Mouse (Mus musculus) embryonic facial prominence, embryonic 11.5 days (tissue): ENCODE results near the gene Sulf2. TPM values are rescaled to one million over a fixed set of nuclear protein-coding genes. Genes with fewer than 3 reads are reported as not detected.

Source experiments
- ATAC-seq: fragments of 200-750 bp; cut with Nextera tagmentation; replicated peaks from 2 replicates; pipeline ENCODE4 v1.8.0; 2017; ENCODE audit warnings: low read depth; ENCODE audit not compliant: insufficient number of reproducible peaks, low FRiP score, low TSS enrichment
- DNase-seq: peaks from one replicate; pipeline ENCODE4 v3.0.0-alpha.2; 2015; ENCODE audit warnings: low spot score
- H3K27ac ChIP-seq: fragments of 300-500 bp; sonication (generic); replicated peaks from 2 replicates; pipeline ENCODE4 v1.5.1; 2014; ENCODE audit warnings: mild to moderate bottlenecking, low read depth, low read length, control low read depth
- H3K27me3 ChIP-seq: fragments of 300-500 bp; sonication (generic); 2 replicates; pipeline ENCODE4 v1.6.1; 2014; ENCODE audit warnings: mild to moderate bottlenecking, low read length, moderate library complexity, mixed read lengths; ENCODE audit not compliant: control insufficient read depth, insufficient read depth
- H3K36me3 ChIP-seq: fragments of 300-500 bp; sonication (generic); replicated peaks from 2 replicates; pipeline ENCODE4 v1.6.1; 2014; ENCODE audit warnings: low read depth, mild to moderate bottlenecking, low read length, moderate library complexity, mixed read lengths; ENCODE audit not compliant: control insufficient read depth, insufficient read depth
- H3K4me1 ChIP-seq: fragments of 300-500 bp; sonication (generic); 2 replicates; pipeline ENCODE4 v1.6.1; 2014; ENCODE audit warnings: low read length, mixed read lengths; ENCODE audit not compliant: control insufficient read depth, insufficient read depth
- H3K4me2 ChIP-seq: fragments of 300-500 bp; sonication (generic); 2 replicates; pipeline ENCODE4 v1.6.1; 2014; ENCODE audit warnings: low read depth, mild to moderate bottlenecking, control low read depth, low read length, moderate library complexity
- H3K4me3 ChIP-seq: fragments of 300-500 bp; sonication (generic); 2 replicates; pipeline ENCODE4 v1.5.1; 2014; ENCODE audit warnings: low read depth, low read length, control low read depth
- H3K9ac ChIP-seq: fragments of 300-500 bp; sonication (generic); replicated peaks from 2 replicates; pipeline ENCODE4 v1.6.1; 2014; ENCODE audit warnings: mild to moderate bottlenecking, control low read depth, low read length
- H3K9me3 ChIP-seq: fragments of 300-500 bp; sonication (generic); replicated peaks from 2 replicates; pipeline ENCODE4 v1.6.1; 2016; ENCODE audit warnings: mild to moderate bottlenecking, low read length, inconsistent platforms, mixed read lengths; ENCODE audit not compliant: control insufficient read depth
- WGBS: fragments of 180-500 bp; shearing (Covaris S2); extraction: QIAGEN DNeasy Blood & Tissue Kit; methylation state at CpG from one replicate; pipeline ENCODE4 v1.1.7; 2014; 5-methylcytosine and 5-hydroxymethylcytosine counted together
- polyA plus RNA-seq: library from polyadenylated mRNA; unstranded; fragments of >200 nt; fragmentation: Nextera tagmentation; extraction: Ambion mirVana; gene quantifications from 2 replicates; pipeline ENCODE4 v1.2.1, GENCODE M21; 2014

Gene Sulf2
- polyA plus RNA-seq, 1 experiment from 2014 or later: 168 TPM

- Histone ChIP-seq H3K9ac (no peak overlapping the region), H3K27ac (no peak overlapping the region), H3K4me3 (no peak overlapping the region), H3K4me1 (no peaks in the 10 kb centered on the region), H3K36me3 (peaks cover 9% of the 10 kb centered on the region), H3K4me2 (no peak overlapping the region), H3K9me3 (no peaks in the 10 kb centered on the region), H3K27me3 (no peaks in the 10 kb centered on the region)
- WGBS: 57% methylated on average over 17 of the region's 17 CpGs
- ATAC-seq (no peak), DNase-seq (peak; percentile 68)
These were observed 75.2 kb downstream of the Sulf2 start for GRCm38 (mm10) chr2:166079961-166080885.

GRCm38 (mm10) chr2:166079231-166079630, 76.2 kb downstream of the Sulf2 start:
- no peaks in the 10 kb centered on the region for H3K27me3 ChIP-seq
- H3K9ac ChIP-seq: no peak overlapping the region
- H3K27ac ChIP-seq: no peak overlapping the region
- H3K4me3 ChIP-seq: no peak overlapping the region
- DNase-seq (no peak), ATAC-seq (no peak)
- H3K4me2 ChIP-seq: no peak overlapping the region
- 92% methylated on average over 14 of the region's 14 CpGs for WGBS
- peaks cover 9% of the 10 kb centered on the region for H3K36me3 ChIP-seq
- H3K4me1 ChIP-seq: no peaks in the 10 kb centered on the region
- H3K9me3 ChIP-seq: no peaks in the 10 kb centered on the region

- Histone ChIP-seq H3K4me3 (no peak overlapping the region), H3K4me1 (no peaks in the 10 kb centered on the region), H3K27ac (no peak overlapping the region), H3K9me3 (no peaks in the 10 kb centered on the region), H3K36me3 (peaks cover 9% of the 10 kb centered on the region), H3K27me3 (no peaks in the 10 kb centered on the region), H3K4me2 (no peak overlapping the region), H3K9ac (no peak overlapping the region)
- WGBS: 93% methylated on average over 9 of the region's 9 CpGs
- DNase-seq (no peak), ATAC-seq (no peak)
These were observed 78.1 kb downstream of the Sulf2 start for GRCm38 (mm10) chr2:166077371-166077770.

GRCm38 (mm10) chr2:166074322-166074721, 81.1 kb downstream of the Sulf2 start:
- Histone ChIP-seq H3K4me1 (no peaks in the 10 kb centered on the region), H3K9ac (no peak overlapping the region), H3K27me3 (no peaks in the 10 kb centered on the region), H3K4me3 (no peak overlapping the region), H3K9me3 (no peaks in the 10 kb centered on the region), H3K27ac (no peak overlapping the region), H3K4me2 (no peak overlapping the region), H3K36me3 (peaks cover 13% of the 10 kb centered on the region)
- ATAC-seq (no peak), DNase-seq (no peak)
- 63% methylated on average over 6 of the region's 6 CpGs for WGBS

GRCm38 (mm10) chr2:166073082-166073481, 82.4 kb downstream of the Sulf2 start:
- H3K36me3 ChIP-seq: peaks cover 13% of the 10 kb centered on the region

GRCm38 (mm10) chr2:166071889-166072288, 83.6 kb downstream of the Sulf2 start:
- Histone ChIP-seq H3K4me3 (no peak overlapping the region), H3K36me3 (peaks cover 13% of the 10 kb centered on the region), H3K9me3 (no peaks in the 10 kb centered on the region), H3K27ac (no peak overlapping the region), H3K4me1 (no peaks in the 10 kb centered on the region), H3K4me2 (no peak overlapping the region), H3K9ac (no peak overlapping the region), H3K27me3 (no peaks in the 10 kb centered on the region)
- ATAC-seq: no peak
- no peak for DNase-seq
- WGBS: 78% methylated on average over 9 of the region's 9 CpGs

More at GRCm38 (mm10) chr2:166073082-166073481, 82.4 kb downstream of the Sulf2 start:
- 81% methylated on average over 10 of the region's 10 CpGs for WGBS
- no peak for DNase-seq
- Histone ChIP-seq H3K4me3 (no peak overlapping the region), H3K9ac (no peak overlapping the region), H3K27ac (no peak overlapping the region), H3K9me3 (no peaks in the 10 kb centered on the region), H3K4me2 (no peak overlapping the region), H3K4me1 (no peaks in the 10 kb centered on the region), H3K27me3 (no peaks in the 10 kb centered on the region)
- no peak for ATAC-seq

GRCm38 (mm10) chr2:166071481-166071880, 84.0 kb downstream of the Sulf2 start:
- WGBS: 91% methylated on average over 5 of the region's 5 CpGs
- no peak for ATAC-seq
- Histone ChIP-seq H3K27me3 (no peaks in the 10 kb centered on the region), H3K27ac (no peak overlapping the region), H3K4me2 (no peak overlapping the region), H3K9ac (no peak overlapping the region), H3K36me3 (peaks cover 13% of the 10 kb centered on the region), H3K4me1 (no peaks in the 10 kb centered on the region), H3K9me3 (no peaks in the 10 kb centered on the region), H3K4me3 (no peak overlapping the region)
- DNase-seq: no peak

GRCm38 (mm10) chr2:166069738-166070137, 85.7 kb downstream of the Sulf2 start:
- Histone ChIP-seq H3K4me2 (no peak overlapping the region), H3K36me3 (peaks cover 13% of the 10 kb centered on the region), H3K27ac (no peak overlapping the region), H3K4me1 (no peaks in the 10 kb centered on the region), H3K9ac (no peak overlapping the region), H3K9me3 (no peaks in the 10 kb centered on the region), H3K4me3 (no peak overlapping the region), H3K27me3 (no peaks in the 10 kb centered on the region)
- ATAC-seq (no peak), DNase-seq (no peak)
- 94% methylated on average over 7 of the region's 7 CpGs for WGBS
